Mouse (Mus musculus): ENCODE data around the gene Cul7. TPM values are rescaled to one million over a fixed set of nuclear protein-coding genes. Genes with fewer than 3 reads are reported as not detected.

Cul7 gene
- 22.6 and 24.3 TPM in 2 replicates for polyA plus RNA-seq (2015; fragmentation: Nextera tagmentation; extraction: Ambion mirVana)

GRCm38 (mm10) chr17:46650232-46651031 is at the start of gene Cul7:
Gene Cul7, plus strand, starts transcription at chr17:46650337.

GRCm38 (mm10) chr17:46628791-46629684 is 21.1 kb upstream of the Cul7 start, which contains the start of gene Ptk7:
Gene Ptk7, minus strand, starts transcription at chr17:46629504.

GRCm38 (mm10) chr17:46645561-46646321 is 4.4 kb upstream of the Cul7 start, which contains the start of the genes Klc4 and Mrpl2:
Gene Klc4, minus strand, starts transcription at chr17:46646022.
Gene Mrpl2, plus strand, starts transcription at chr17:46646229.

GRCm38 (mm10) chr17:46673850-46674529 is 23.9 kb downstream of the Cul7 start, which contains the start of gene Rrp36:
Gene Rrp36, minus strand, starts transcription at chr17:46674352.

GRCm38 (mm10) chr17:46678416-46678815 is 28.3 kb downstream of the Cul7 start, which contains the start of gene Mea1:
Gene Mea1, plus strand, starts transcription at chr17:46678793.

GRCm38 (mm10) chr17:46680760-46681373 is 30.7 kb downstream of the Cul7 start, which contains the start of gene Klhdc3:
Gene Klhdc3, minus strand, starts transcription at chr17:46680914.

GRCm38 (mm10) chr17:46704887-46705835 is 55.0 kb downstream of the Cul7 start, which contains the start of gene Ppp2r5d:
Gene Ppp2r5d, minus strand, starts transcription at chr17:46705111.

GRCm38 (mm10) chr17:46710959-46711597 is 60.9 kb downstream of the Cul7 start, which contains the start of gene Pex6:
Gene Pex6, plus strand, starts transcription at chr17:46711463.

Other genes with a start within 250 kb of the Cul7 start
- 1.6 TPM in 2 replicates for gene Crip3, start 221.4 kb upstream of the Cul7 start, polyA plus RNA-seq (2015; fragmentation: Nextera tagmentation; extraction: Ambion mirVana)
- gene Slc22a7, start 211.9 kb upstream of the Cul7 start, polyA plus RNA-seq (2015; fragmentation: Nextera tagmentation; extraction: Ambion mirVana) = 0.22 TPM in 1 of 2 replicates, not detected in the other
- gene Ttbk1, start 162.7 kb upstream of the Cul7 start, polyA plus RNA-seq (2015; fragmentation: Nextera tagmentation; extraction: Ambion mirVana) = 0.52 and 1.7 TPM in 2 replicates
- 9.2 and 12.5 TPM in 2 replicates for gene Dnph1, start 153.6 kb upstream of the Cul7 start, polyA plus RNA-seq (2015; fragmentation: Nextera tagmentation; extraction: Ambion mirVana)
- 5.8 and 6.3 TPM in 2 replicates for gene Cul9, start 103.9 kb upstream of the Cul7 start, polyA plus RNA-seq (2015; fragmentation: Nextera tagmentation; extraction: Ambion mirVana)
- 2.0 and 4.1 TPM in 2 replicates for gene Srf, start 94.2 kb upstream of the Cul7 start, polyA plus RNA-seq (2015; fragmentation: Nextera tagmentation; extraction: Ambion mirVana)
- 20.2 and 22.3 TPM in 2 replicates for gene Ptk7, start 20.8 kb upstream of the Cul7 start, polyA plus RNA-seq (2015; fragmentation: Nextera tagmentation; extraction: Ambion mirVana)
- gene Klc4, start 4.3 kb upstream of the Cul7 start, polyA plus RNA-seq (2015; fragmentation: Nextera tagmentation; extraction: Ambion mirVana) = 21.7 and 29.3 TPM in 2 replicates
- gene Mrpl2, start 4.1 kb upstream of the Cul7 start, polyA plus RNA-seq (2015; fragmentation: Nextera tagmentation; extraction: Ambion mirVana) = 91.3 and 138 TPM in 2 replicates
- gene Rrp36, start 24.0 kb downstream of the Cul7 start, polyA plus RNA-seq (2015; fragmentation: Nextera tagmentation; extraction: Ambion mirVana) = 41.4 and 55.1 TPM in 2 replicates
- gene Mea1, start 28.5 kb downstream of the Cul7 start, polyA plus RNA-seq (2015; fragmentation: Nextera tagmentation; extraction: Ambion mirVana) = 148 and 198 TPM in 2 replicates
- 82.8 and 111 TPM in 2 replicates for gene Klhdc3, start 30.6 kb downstream of the Cul7 start, polyA plus RNA-seq (2015; fragmentation: Nextera tagmentation; extraction: Ambion mirVana)
- gene Ppp2r5d, start 54.8 kb downstream of the Cul7 start, polyA plus RNA-seq (2015; fragmentation: Nextera tagmentation; extraction: Ambion mirVana) = 32.7 and 36.4 TPM in 2 replicates
- 21.2 and 30.3 TPM in 2 replicates for gene Pex6, start 61.1 kb downstream of the Cul7 start, polyA plus RNA-seq (2015; fragmentation: Nextera tagmentation; extraction: Ambion mirVana)
- gene Gnmt, start 78.8 kb downstream of the Cul7 start, polyA plus RNA-seq (2015; fragmentation: Nextera tagmentation; extraction: Ambion mirVana) = 15.0 and 25.6 TPM in 2 replicates
- gene Cnpy3, start 101.9 kb downstream of the Cul7 start, polyA plus RNA-seq (2015; fragmentation: Nextera tagmentation; extraction: Ambion mirVana) = 40.2 and 56.1 TPM in 2 replicates
- gene Ptcra, start 113.4 kb downstream of the Cul7 start, polyA plus RNA-seq (2015; fragmentation: Nextera tagmentation; extraction: Ambion mirVana) = 0.13 and 0.14 TPM in 2 replicates
- gene 2310039H08Rik, start 122.3 kb downstream of the Cul7 start, polyA plus RNA-seq (2015; fragmentation: Nextera tagmentation; extraction: Ambion mirVana) = 150 and 176 TPM in 2 replicates
- 80.6 and 93.1 TPM in 2 replicates for gene Rpl7l1, start 132.3 kb downstream of the Cul7 start, polyA plus RNA-seq (2015; fragmentation: Nextera tagmentation; extraction: Ambion mirVana)
- gene Bicral, start 208.1 kb downstream of the Cul7 start, polyA plus RNA-seq (2015; fragmentation: Nextera tagmentation; extraction: Ambion mirVana) = 3.5 and 4.2 TPM in 2 replicates
- gene Tbcc, start 240.3 kb downstream of the Cul7 start, polyA plus RNA-seq (2015; fragmentation: Nextera tagmentation; extraction: Ambion mirVana) = 62.1 and 65.4 TPM in 2 replicates